Mouse (Mus musculus): ENCODE measurements around the gene Slc22a12.

Gene Slc22a12

GRCm38 (mm10) chr19:6494032-6494431 is 48.8 kb downstream of the Slc22a12 start:
- no peak for DNase-seq (ENCODE audit: low spot score in 2 of 2)

DNA sequence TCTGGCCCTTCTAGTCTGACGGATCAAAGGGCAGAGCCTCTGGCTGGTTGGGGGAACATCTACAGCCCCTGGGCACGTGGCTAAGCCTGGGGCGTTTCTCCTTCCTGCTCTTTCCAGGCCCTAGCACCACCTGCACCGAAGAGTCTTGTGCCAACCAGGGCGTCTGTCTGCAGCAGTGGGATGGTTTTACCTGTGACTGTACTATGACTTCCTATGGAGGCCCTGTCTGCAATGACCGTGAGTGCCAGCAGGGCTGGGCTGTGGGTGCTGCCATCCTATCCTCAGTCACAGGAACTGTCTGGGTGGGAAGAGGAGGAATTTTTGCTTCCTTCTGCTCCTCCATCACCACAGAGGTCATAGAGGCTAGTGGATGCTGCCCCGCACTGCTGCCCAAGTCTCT is 49.6 kb downstream of the Slc22a12 start:
- no peak for DNase-seq (ENCODE audit: low spot score in 2 of 2)

- peak in 1 of 2 experiments; percentile 62 for DNase-seq (ENCODE audit: low spot score in 2 of 2)
Measured at GRCm38 (mm10) chr19:6492124-6492523, 50.7 kb downstream of the Slc22a12 start.

DNA sequence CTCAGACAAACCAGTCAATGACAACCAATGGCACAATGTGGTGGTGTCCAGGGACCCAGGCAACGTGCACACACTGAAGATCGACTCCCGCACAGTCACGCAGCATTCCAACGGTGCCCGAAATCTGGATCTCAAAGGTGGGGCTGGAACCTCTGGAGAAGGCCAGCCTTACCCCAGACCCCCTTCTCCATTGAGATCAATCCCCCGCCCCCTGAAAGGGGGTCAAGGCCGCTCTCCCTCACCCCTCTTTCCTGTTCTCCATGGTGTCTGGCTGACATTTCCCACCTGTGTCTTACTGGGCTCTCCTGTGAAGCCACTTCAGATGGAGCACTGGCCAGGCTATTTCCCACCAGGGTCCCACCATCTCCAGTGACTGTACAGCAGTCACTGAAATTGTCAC is 51.3 kb downstream of the Slc22a12 start:
- DNase-seq (ENCODE audit: low spot score in 2 of 2), result no peak

- DNase-seq (ENCODE audit: low spot score in 2 of 2), result peak; percentile 72 to 89
Measured at GRCm38 (mm10) chr19:6489030-6489429, 53.8 kb downstream of the Slc22a12 start.

Measured in spleen, postnatal 10 days (tissue).